Mouse (Mus musculus) lung, embryonic 16.5 days (tissue): Measurements from ENCODE around the gene Ep300. TPM values are rescaled to one million over a fixed set of nuclear protein-coding genes. Genes with fewer than 3 reads are reported as not detected.
A peak's percentile ranks its signal among the peaks of the same experiment; 100 is the strongest.

ENCODE experiments used
- ATAC-seq: fragments of 200-750 bp; cut with Nextera tagmentation; 2 replicates; pipeline ENCODE4 v1.8.0; 2017; ENCODE audit warnings: low read depth, mild to moderate bottlenecking, moderate library complexity
- H3K27ac ChIP-seq: fragments of 300-500 bp; sonication (generic); 2 replicates; pipeline ENCODE4 v1.5.1; 2014; ENCODE audit warnings: mild to moderate bottlenecking, control low read depth, low read length
- H3K27me3 ChIP-seq: fragments of 300-500 bp; sonication (generic); 2 replicates; pipeline ENCODE4 v1.6.1; 2014; ENCODE audit warnings: low read depth, low read length, mixed read lengths; ENCODE audit not compliant: control insufficient read depth, insufficient read depth
- H3K36me3 ChIP-seq: fragments of 300-500 bp; sonication (generic); 2 replicates; pipeline ENCODE4 v1.6.1; 2014; ENCODE audit warnings: low read length; ENCODE audit not compliant: control insufficient read depth, insufficient read depth
- H3K4me1 ChIP-seq: fragments of 300-500 bp; sonication (generic); replicated peaks from 2 replicates; pipeline ENCODE4 v1.6.1; 2014; ENCODE audit warnings: low read length, mixed read lengths; ENCODE audit not compliant: control insufficient read depth, insufficient read depth
- H3K4me2 ChIP-seq: fragments of 300-500 bp; sonication (generic); 2 replicates; pipeline ENCODE4 v1.6.1; 2014; ENCODE audit warnings: low read depth, low read length, control low read depth
- H3K4me3 ChIP-seq: fragments of 300-500 bp; sonication (generic); 2 replicates; pipeline ENCODE4 v1.5.1; 2014; ENCODE audit warnings: mild to moderate bottlenecking, low read length, control low read depth
- H3K9ac ChIP-seq: fragments of 300-500 bp; sonication (generic); 2 replicates; pipeline ENCODE4 v1.6.1; 2014; ENCODE audit warnings: low read length, control low read depth
- H3K9me3 ChIP-seq: fragments of 300-500 bp; sonication (generic); 2 replicates; pipeline ENCODE4 v1.6.1; 2016; ENCODE audit warnings: low read length; ENCODE audit not compliant: control insufficient read depth
- WGBS: fragments of 180-500 bp; shearing (Covaris S2); extraction: QIAGEN DNeasy Blood & Tissue Kit; methylation state at CpG from one replicate; pipeline ENCODE4 v1.1.7; 2014; 5-methylcytosine and 5-hydroxymethylcytosine counted together
- polyA plus RNA-seq: library from polyadenylated mRNA; unstranded; fragments of >200 nt; fragmentation: Nextera tagmentation; extraction: Ambion mirVana; gene quantifications from 2 replicates; pipeline ENCODE4 v1.2.1, GENCODE M21; 2015

Gene Ep300
- 13.8 and 16.2 TPM in 2 replicates for polyA plus RNA-seq

- Histone ChIP-seq H3K36me3 (0 out of 2 replicates have a peak, but pooled peaks cover 2% of the 10 kb centered on the region), H3K4me3 (peak within 1 kb of the TSS; percentile 98), H3K27me3 (no peaks in the 10 kb centered on the region), H3K4me1 (peaks cover 10% of the 10 kb centered on the region), H3K9me3 (no peaks in the 10 kb centered on the region), H3K27ac (peak within 1 kb of the TSS; percentile 100), H3K4me2 (peak within 1 kb of the TSS; percentile 85), H3K9ac (peak within 1 kb of the TSS; percentile 100)
- peak; percentile 95 for ATAC-seq
- WGBS, result under 1% methylated on average over 44 of the region's 68 CpGs
Measured at GRCm38 (mm10) chr15:81584913-81585745, at the start of gene Ep300. Gene Ep300, plus strand, starts transcription at chr15:81585351.

- H3K27me3 ChIP-seq, result no peaks in the 10 kb centered on the region
- H3K4me2 ChIP-seq, result no peak overlapping the region
- H3K9me3 ChIP-seq, result no peaks in the 10 kb centered on the region
- WGBS, result 44% methylated on average over 9 of the region's 9 CpGs
- H3K4me3 ChIP-seq, result no peak overlapping the region
- no peak overlapping the region for H3K9ac ChIP-seq
- no peaks in the 10 kb centered on the region for H3K36me3 ChIP-seq
- H3K27ac ChIP-seq, result no peak overlapping the region
- no peaks in the 10 kb centered on the region for H3K4me1 ChIP-seq
- ATAC-seq, result no peak
Measured at GRCm38 (mm10) chr15:81535881-81536351, 49.2 kb upstream of the Ep300 start.

- 69% methylated on average over 4 of the region's 4 CpGs for WGBS
- no peaks in the 10 kb centered on the region for H3K9me3 ChIP-seq
- no peak overlapping the region for H3K9ac ChIP-seq
- H3K4me2 ChIP-seq, result no peak overlapping the region
- no peak for ATAC-seq
- H3K27ac ChIP-seq, result no peak overlapping the region
- no peaks in the 10 kb centered on the region for H3K4me1 ChIP-seq
- H3K36me3 ChIP-seq, result no peaks in the 10 kb centered on the region
- H3K4me3 ChIP-seq, result no peak overlapping the region
- H3K27me3 ChIP-seq, result no peaks in the 10 kb centered on the region
Measured at GRCm38 (mm10) chr15:81538149-81538548, 47.0 kb upstream of the Ep300 start.

GRCm38 (mm10) chr15:81539560-81539959 is 45.6 kb upstream of the Ep300 start:
- WGBS, result 61% methylated on average over 2 of the region's 2 CpGs
- no peak overlapping the region for H3K4me3 ChIP-seq
- H3K27ac ChIP-seq, result no peak overlapping the region
- H3K9ac ChIP-seq, result no peak overlapping the region
- H3K9me3 ChIP-seq, result no peaks in the 10 kb centered on the region
- H3K27me3 ChIP-seq, result no peaks in the 10 kb centered on the region
- H3K4me2 ChIP-seq, result no peak overlapping the region
- no peaks in the 10 kb centered on the region for H3K4me1 ChIP-seq
- ATAC-seq, result no peak
- H3K36me3 ChIP-seq, result no peaks in the 10 kb centered on the region

GRCm38 (mm10) chr15:81544916-81545315 is 40.2 kb upstream of the Ep300 start:
- 85% methylated on average over 2 of the region's 2 CpGs for WGBS
- no peak for ATAC-seq
- H3K4me2 ChIP-seq, result no peak overlapping the region

GRCm38 (mm10) chr15:81545387-81546176 is 39.6 kb upstream of the Ep300 start:
- H3K27me3 ChIP-seq, result no peaks in the 10 kb centered on the region
- H3K27ac ChIP-seq, result no peak overlapping the region
- 74% methylated on average over 5 of the region's 5 CpGs for WGBS
- H3K4me3 ChIP-seq, result no peak overlapping the region
- ATAC-seq, result no peak
- H3K4me2 ChIP-seq, result no peak overlapping the region
- no peak overlapping the region for H3K9ac ChIP-seq
- H3K4me1 ChIP-seq, result no peaks in the 10 kb centered on the region
- no peaks in the 10 kb centered on the region for H3K36me3 ChIP-seq
- no peaks in the 10 kb centered on the region for H3K9me3 ChIP-seq

More at GRCm38 (mm10) chr15:81544916-81545315, 40.2 kb upstream of the Ep300 start:
- H3K9ac ChIP-seq, result no peak overlapping the region
- H3K4me3 ChIP-seq, result no peak overlapping the region
- no peaks in the 10 kb centered on the region for H3K9me3 ChIP-seq
- no peaks in the 10 kb centered on the region for H3K4me1 ChIP-seq
- no peaks in the 10 kb centered on the region for H3K27me3 ChIP-seq
- H3K36me3 ChIP-seq, result no peaks in the 10 kb centered on the region
- no peak overlapping the region for H3K27ac ChIP-seq

GRCm38 (mm10) chr15:81553455-81553854 is 31.7 kb upstream of the Ep300 start:
- no peak overlapping the region for H3K9ac ChIP-seq
- H3K4me1 ChIP-seq, result no peaks in the 10 kb centered on the region
- no peaks in the 10 kb centered on the region for H3K9me3 ChIP-seq
- no peak for ATAC-seq
- no peak overlapping the region for H3K4me2 ChIP-seq
- no peak overlapping the region for H3K27ac ChIP-seq
- H3K36me3 ChIP-seq, result no peaks in the 10 kb centered on the region
- 82% methylated on average over 1 of the region's 1 CpGs for WGBS
- no peaks in the 10 kb centered on the region for H3K27me3 ChIP-seq
- no peak overlapping the region for H3K4me3 ChIP-seq

GRCm38 (mm10) chr15:81554558-81555297 is 30.4 kb upstream of the Ep300 start:
- no peak overlapping the region for H3K9ac ChIP-seq
- no peaks in the 10 kb centered on the region for H3K36me3 ChIP-seq
- H3K4me2 ChIP-seq, result peak overlapping the region; percentile 11; the same call in 1 of the 2 replicates
- no peaks in the 10 kb centered on the region for H3K4me1 ChIP-seq
- H3K27me3 ChIP-seq, result no peaks in the 10 kb centered on the region
- no peak for ATAC-seq
- no peak overlapping the region for H3K4me3 ChIP-seq
- no peaks in the 10 kb centered on the region for H3K9me3 ChIP-seq
- no peak overlapping the region for H3K27ac ChIP-seq
- WGBS, result 33% methylated on average over 18 of the region's 18 CpGs
